In genomic region chr10:76530922-76531321, GRCm38 (mm10) we compare ENCODE assay signal across 8 mouse cellular contexts. TPM values are rescaled to one million over a fixed set of nuclear protein-coding genes. Genes with fewer than 3 reads are reported as not detected.
DNase-seq lines count a peak whose midpoint lies in the region; ATAC-seq and TF ChIP-seq lines count a peak whose summit lies in the region.

No protein-coding gene starts in this region.

- peaks cover 2% of the 10 kb centered on the region; the same call in 1 of the 2 replicates for H3K4me1 ChIP-seq in testis, adult 2 months (ENCODE audit: control insufficient read depth, insufficient read depth, low read length)
- H3K4me1 ChIP-seq in liver, embryonic 15.5 days (replicated peaks): peaks cover 17% of the 10 kb centered on the region

- H3K27me3 ChIP-seq in testis, adult 2 months (ENCODE audit: control insufficient read depth, insufficient read depth, low read length): no peaks in the 10 kb centered on the region
- H3K27me3 ChIP-seq in liver, embryonic 15.5 days: no peaks in the 10 kb centered on the region

- H3K9me3 ChIP-seq in liver, embryonic 15.5 days (replicated peaks): no peaks in the 10 kb centered on the region

- peak overlapping the region; percentile 95 for H3K4me2 ChIP-seq in liver, embryonic 15.5 days

- 1% methylated on average over 11 of the region's 11 CpGs for WGBS in liver, embryonic 15.5 days (ENCODE audit: insufficient replicate concordance)

- no peaks in the 10 kb centered on the region for H3K36me3 ChIP-seq in testis, adult 2 months (ENCODE audit: control insufficient read depth, insufficient read depth, low read length)
- H3K36me3 ChIP-seq in liver, embryonic 15.5 days (replicated peaks): peaks cover 20% of the 10 kb centered on the region

- peak; percentile 59; the same call in 1 of the 2 replicates for ATAC-seq in cerebellum, adult (ENCODE audit: insufficient number of reproducible peaks, low FRiP score, low TSS enrichment)
- ATAC-seq in liver, embryonic 15.5 days (ENCODE audit: insufficient read depth): 0 out of 2 replicates have a peak, but pooled peaks have one; percentile 4

- TF ChIP-seq POLR2A in testis, adult 2 months (IDR thresholded peaks at IDR 0.05; ENCODE audit: control insufficient read depth, low read depth, low read length): no peak

- peak overlapping the region; percentile 87 for H3K27ac ChIP-seq in testis, adult 2 months (ENCODE audit: control insufficient read depth, insufficient read depth, low read depth, low read length)
- H3K27ac ChIP-seq in liver, embryonic 15.5 days (replicated peaks): peak overlapping the region; percentile 51

- peak overlapping the region; percentile 97 for H3K4me3 ChIP-seq in testis, adult 2 months (ENCODE audit: control insufficient read depth, low read depth, low read length)
- peak overlapping the region; percentile 67 for H3K4me3 ChIP-seq in liver, embryonic 15.5 days (replicated peaks)

- no peak for TF ChIP-seq CTCF in testis, adult 2 months (IDR thresholded peaks at IDR 0.05; ENCODE audit: control insufficient read depth, insufficient read depth, insufficient replicate concordance, low read depth, low read length)

- peak overlapping the region; percentile 7; the same call in 1 of the 2 replicates for H3K9ac ChIP-seq in liver, embryonic 15.5 days

- DNase-seq in cerebellum, postnatal 4 days (ENCODE audit: low spot score in 2 of 2): no peak
- no peak for DNase-seq in testis, postnatal 10 days (ENCODE audit: low spot score)
- no peak for DNase-seq in Muller cell, postnatal 12 days (ENCODE audit: inconsistent ontology term)
- DNase-seq in B cell, adult 2 months: no peak
- DNase-seq in cerebellum, postnatal 36 days: no peak

RNA-seq across cellular contexts. Expression of gene Lss, which starts 0.5 kb away (rescaled TPM):
- polyA plus RNA-seq in testis, adult 2 months (2012; rRNA removed): 11.1 TPM in 2 replicates
- polyA plus RNA-seq in liver, embryonic 15.5 days (2015; fragmentation: Nextera tagmentation; extraction: Ambion mirVana): 68.0 and 71.8 TPM in 2 replicates

RNA-seq across cellular contexts. Expression of gene Spatc1l, which starts 31.1 kb away (rescaled TPM):
- 278 and 287 TPM in 2 replicates for polyA plus RNA-seq in testis, adult 2 months (2012; rRNA removed)
- polyA plus RNA-seq in liver, embryonic 15.5 days (2015; fragmentation: Nextera tagmentation; extraction: Ambion mirVana): not detected in 2 replicates

RNA-seq across cellular contexts. Expression of gene Ftcd, which starts 44.5 kb away (rescaled TPM):
- polyA plus RNA-seq in testis, adult 2 months (2012; rRNA removed): 0.40 and 0.52 TPM in 2 replicates
- polyA plus RNA-seq in liver, embryonic 15.5 days (2015; fragmentation: Nextera tagmentation; extraction: Ambion mirVana): 41.2 and 55.5 TPM in 2 replicates

Comparison
In these comparisons a context has a peak if more than half of its experiments do, and no peak if none do; other contexts are left out.
1. RNA of gene Spatc1l, which starts 31.1 kb away (polyA plus RNA-seq): 278 to 287 TPM in testis, adult 2 months; not detected in liver, embryonic 15.5 days; every median in the first group is over 100 times any median in the second.
2. RNA of gene Ftcd, which starts 44.5 kb away (polyA plus RNA-seq): 41.2 to 55.5 TPM in liver, embryonic 15.5 days; 0.40 to 0.52 TPM in testis, adult 2 months; every median in the first group is over 10 times any median in the second.